Mouse (Mus musculus) stomach, postnatal 0 days (tissue): ENCODE results near the gene Ltb. TPM values are rescaled to one million over a fixed set of nuclear protein-coding genes. Genes with fewer than 3 reads are reported as not detected.

ENCODE experiments used
- ATAC-seq: fragments of 200-750 bp; cut with Nextera tagmentation; 2 replicates; pipeline ENCODE4 v1.8.0; 2017; ENCODE audit not compliant: low FRiP score, low TSS enrichment
- DNase-seq: peaks from one replicate; pipeline ENCODE4 v3.0.0-alpha.2; 2016; ENCODE audit warnings: low spot score
- H3K27ac ChIP-seq: fragments of 300-500 bp; sonication (generic); replicated peaks from 2 replicates; pipeline ENCODE4 v1.5.1; 2014; ENCODE audit warnings: mild to moderate bottlenecking, control low read depth
- H3K27me3 ChIP-seq: fragments of 300-500 bp; sonication (generic); 2 replicates; pipeline ENCODE4 v1.6.1; 2014; ENCODE audit warnings: low read length; ENCODE audit not compliant: control insufficient read depth, insufficient read depth
- H3K36me3 ChIP-seq: fragments of 300-500 bp; sonication (generic); 2 replicates; pipeline ENCODE4 v1.6.1; 2014; ENCODE audit warnings: low read length, mixed read lengths; ENCODE audit not compliant: control insufficient read depth, insufficient read depth
- H3K4me1 ChIP-seq: fragments of 300-500 bp; sonication (generic); replicated peaks from 2 replicates; pipeline ENCODE4 v1.6.1; 2014; ENCODE audit warnings: antibody characterized with exemption; ENCODE audit not compliant: control insufficient read depth, insufficient read depth
- H3K4me2 ChIP-seq: fragments of 300-500 bp; sonication (generic); replicated peaks from 2 replicates; pipeline ENCODE4 v1.6.1; 2014; ENCODE audit warnings: low read depth, mild to moderate bottlenecking, control low read depth, moderate library complexity
- H3K4me3 ChIP-seq: fragments of 300-500 bp; sonication (generic); 2 replicates; pipeline ENCODE4 v1.5.1; 2014; ENCODE audit warnings: low read depth, low read length, control low read depth
- H3K9ac ChIP-seq: fragments of 300-500 bp; sonication (generic); 2 replicates; pipeline ENCODE4 v1.6.1; 2014; ENCODE audit warnings: mild to moderate bottlenecking, low read length, control low read depth, mixed read lengths
- H3K9me3 ChIP-seq: fragments of 300-500 bp; sonication (generic); 2 replicates; pipeline ENCODE4 v1.6.1; 2016; ENCODE audit warnings: low read length; ENCODE audit not compliant: control insufficient read depth
- CTCF ChIP-seq: IDR thresholded peaks from 2 replicates; pipeline ENCODE4 v1.5.1; 2016; ENCODE audit warnings: antibody characterized with exemption, low read depth, mild to moderate bottlenecking, moderate library complexity
- EP300 ChIP-seq: optimal IDR thresholded peaks from 2 replicates; pipeline ENCODE3; 2016; ENCODE audit warnings: antibody characterized with exemption
- WGBS: fragments of 180-500 bp; shearing (Covaris S2); extraction: QIAGEN DNeasy Blood & Tissue Kit; methylation state at CpG from one replicate; pipeline ENCODE4 v1.1.7; 2014; 5-methylcytosine and 5-hydroxymethylcytosine counted together
- polyA plus RNA-seq: library from polyadenylated mRNA; unstranded; fragments of >200 nt; fragmentation: Nextera tagmentation; extraction: Ambion mirVana; gene quantifications from 2 replicates; pipeline ENCODE4 v1.2.1, GENCODE M21; 2015

The Ltb gene
- polyA plus RNA-seq, 1 experiment from 2014 or later = 0.78 TPM

GRCm38 (mm10) chr17:35187345-35187744 is 6.9 kb upstream of the Ltb start:
- Histone ChIP-seq H3K9ac (no peak overlapping the region), H3K27me3 (no peaks in the 10 kb centered on the region), H3K4me1 (no peaks in the 10 kb centered on the region), H3K4me2 (no peak overlapping the region), H3K9me3 (no peaks in the 10 kb centered on the region), H3K4me3 (no peak overlapping the region), H3K27ac (no peak overlapping the region), H3K36me3 (no peaks in the 10 kb centered on the region)
- TF ChIP-seq CTCF (no peak), EP300 (no peak)
- 67% methylated on average over 4 of the region's 4 CpGs for WGBS
- ATAC-seq (no peak), DNase-seq (no peak)

DNA sequence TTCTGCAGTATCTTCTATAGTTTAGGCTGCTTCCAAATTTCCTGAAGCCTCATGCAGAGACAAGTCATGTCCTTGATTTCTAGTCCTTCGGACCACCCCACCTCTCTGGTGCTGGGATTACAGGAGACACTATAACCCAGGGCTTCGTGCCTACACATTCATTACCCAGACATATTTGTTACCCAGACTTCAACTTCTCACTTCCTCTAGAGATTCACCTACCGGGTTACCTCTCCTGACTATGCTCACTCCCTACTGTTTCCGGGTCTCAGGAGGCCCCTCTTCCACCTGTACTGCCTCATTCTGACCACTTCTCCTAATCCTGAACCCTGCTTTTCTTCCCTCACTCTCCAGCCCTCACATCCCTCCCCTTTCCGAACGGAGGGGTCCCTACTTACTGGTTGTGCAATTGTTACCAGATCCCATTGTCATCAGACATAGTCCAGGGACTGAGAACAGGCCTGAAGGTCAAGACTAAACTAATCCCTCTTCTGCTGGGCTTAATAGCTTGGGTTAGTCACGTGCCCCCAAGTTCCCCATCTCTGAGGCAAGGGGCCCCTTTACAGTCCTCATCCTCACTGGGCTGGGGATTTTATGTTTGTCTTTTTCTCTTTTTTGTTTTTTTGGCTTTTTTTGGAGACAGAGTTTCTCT is 6.2 kb upstream of the Ltb start, which contains the start of gene Lst1:
Gene Lst1 (minus strand): TSS at position 481 of the 652 bp plus-strand sequence.
- Histone ChIP-seq H3K27ac (no peak within 1 kb of the TSS), H3K27me3 (no peaks in the 10 kb centered on the region), H3K4me3 (no peak within 1 kb of the TSS), H3K4me2 (no peak within 1 kb of the TSS), H3K9ac (no peak within 1 kb of the TSS), H3K4me1 (no peaks in the 10 kb centered on the region), H3K9me3 (no peaks in the 10 kb centered on the region), H3K36me3 (no peaks in the 10 kb centered on the region)
- DNase-seq = no peak
- ATAC-seq = 0 out of 2 replicates have a peak, but pooled peaks have one; percentile 14
- TF ChIP-seq CTCF (no peak), EP300 (no peak)
- 49% methylated on average over 7 of the region's 7 CpGs for WGBS

GRCm38 (mm10) chr17:35189186-35189585 is 5.1 kb upstream of the Ltb start:
- H3K9me3 ChIP-seq = no peaks in the 10 kb centered on the region
- WGBS = 69% methylated on average over 1 of the region's 1 CpGs
- no peaks in the 10 kb centered on the region for H3K27me3 ChIP-seq
- no peak overlapping the region for H3K4me2 ChIP-seq
- no peak overlapping the region for H3K9ac ChIP-seq
- DNase-seq = no peak
- H3K4me3 ChIP-seq = no peak overlapping the region
- no peak overlapping the region for H3K27ac ChIP-seq
- no peaks in the 10 kb centered on the region for H3K36me3 ChIP-seq
- no peak for ATAC-seq
- no peak for TF ChIP-seq EP300
- no peak for TF ChIP-seq CTCF
- no peaks in the 10 kb centered on the region for H3K4me1 ChIP-seq

- no peak for DNase-seq
- Histone ChIP-seq H3K27me3 (no peaks in the 10 kb centered on the region), H3K36me3 (no peaks in the 10 kb centered on the region), H3K9ac (no peak overlapping the region), H3K4me2 (no peak overlapping the region), H3K27ac (no peak overlapping the region), H3K4me3 (no peak overlapping the region), H3K9me3 (no peaks in the 10 kb centered on the region), H3K4me1 (no peaks in the 10 kb centered on the region)
- TF ChIP-seq EP300 (no peak), CTCF (no peak)
- WGBS = 63% methylated on average over 4 of the region's 4 CpGs
- ATAC-seq = no peak
Observed at GRCm38 (mm10) chr17:35190096-35190495, 4.1 kb upstream of the Ltb start.

- no peak for DNase-seq
- no peak for ATAC-seq
- H3K36me3 ChIP-seq = no peaks in the 10 kb centered on the region
- no peak overlapping the region for H3K27ac ChIP-seq
- H3K4me3 ChIP-seq = no peak overlapping the region
- no peaks in the 10 kb centered on the region for H3K4me1 ChIP-seq
- no peak overlapping the region for H3K4me2 ChIP-seq
- no peak overlapping the region for H3K9ac ChIP-seq
- TF ChIP-seq EP300 = no peak
- TF ChIP-seq CTCF = 0 out of 2 replicates have a peak, but pooled peaks have one; percentile 8
- 55% methylated on average over 2 of the region's 2 CpGs for whole genome bisulfite sequencing
- no peaks in the 10 kb centered on the region for H3K9me3 ChIP-seq
- no peaks in the 10 kb centered on the region for H3K27me3 ChIP-seq
Observed at GRCm38 (mm10) chr17:35191723-35192122, 2.5 kb upstream of the Ltb start.

- Histone ChIP-seq H3K4me2 (no peak overlapping the region), H3K4me3 (no peak overlapping the region), H3K36me3 (no peaks in the 10 kb centered on the region), H3K27ac (no peak overlapping the region), H3K9me3 (no peaks in the 10 kb centered on the region), H3K27me3 (no peaks in the 10 kb centered on the region), H3K4me1 (no peaks in the 10 kb centered on the region), H3K9ac (no peak overlapping the region)
- 84% methylated on average over 5 of the region's 5 CpGs for WGBS
- DNase-seq = no peak
- ATAC-seq = no peak
- no peak for TF ChIP-seq EP300
- no peak for TF ChIP-seq CTCF
Observed at GRCm38 (mm10) chr17:35192924-35193323, 1.3 kb upstream of the Ltb start.
